Mouse (Mus musculus) large intestine, adult 2 months (tissue): ENCODE measurements at regions not wholly inside any gene's neighbourhood (a gene's known extent, or its start where the extent isn't known, plus 50 kb on each side); places are given as distances from the start of the nearest gene placed in this dataset.
"Not testable (repeated sequence)": the region's sequence is repeated elsewhere in the genome, so short reads cannot be mapped to it uniquely, and the experiment has no call there.

ENCODE experiments used
- DNase-seq: peaks from one replicate; pipeline ENCODE4 v3.0.0-alpha.2; 2012; ENCODE audit warnings: low read depth, low spot score
- WGBS: fragments of 180-500 bp; shearing (Covaris S2); methylation state at CpG from one replicate; pipeline ENCODE4 v1.1.7; 2018; 5-methylcytosine and 5-hydroxymethylcytosine counted together

- WGBS: 16% methylated on average over 2 of the region's 2 CpGs
- no peak for DNase-seq
Observed at GRCm38 (mm10) chr14:104410730-104411129, 57.1 kb downstream of the Pou4f1 start.

- DNase-seq: no peak
- WGBS: 45% methylated on average over 6 of the region's 6 CpGs
Observed at GRCm38 (mm10) chr14:104410292-104410691, 57.5 kb downstream of the Pou4f1 start.

- no peak for DNase-seq
- WGBS: 77% methylated on average over 3 of the region's 3 CpGs
Observed at GRCm38 (mm10) chr14:104406062-104406461, 61.7 kb downstream of the Pou4f1 start.

GRCm38 (mm10) chr14:104389297-104390071, 78.3 kb downstream of the Pou4f1 start:
- 80% methylated on average over 8 of the region's 8 CpGs for WGBS
- no peak for DNase-seq

GRCm38 (mm10) chr14:104388879-104389278, 78.9 kb downstream of the Pou4f1 start:
- WGBS: 62% methylated on average over 2 of the region's 2 CpGs
- DNase-seq: no peak

- 74% methylated on average over 5 of the region's 5 CpGs for WGBS
- no peak for DNase-seq
Observed at GRCm38 (mm10) chr14:104380986-104381385, 86.8 kb downstream of the Pou4f1 start.

GRCm38 (mm10) chr14:104372776-104373175, 95.0 kb downstream of the Pou4f1 start:
- no peak for DNase-seq
- 44% methylated on average over 7 of the region's 7 CpGs for WGBS

GRCm38 (mm10) chr14:104356636-104357035, 111.2 kb downstream of the Pou4f1 start:
- WGBS: 76% methylated on average over 1 of the region's 1 CpGs
- DNase-seq: no peak

GRCm38 (mm10) chr14:104336783-104337182, 131.0 kb downstream of the Pou4f1 start:
- not testable (repeated sequence) for DNase-seq
- WGBS: 90% methylated on average over 15 of the region's 15 CpGs

- 64% methylated on average over 10 of the region's 10 CpGs for WGBS
- DNase-seq: no peak
Observed at GRCm38 (mm10) chr14:104326089-104326488, 141.7 kb downstream of the Pou4f1 start.

- 80% methylated on average over 5 of the region's 5 CpGs for WGBS
- DNase-seq: no peak
Observed at GRCm38 (mm10) chr14:104300141-104300540, 167.7 kb downstream of the Pou4f1 start.

- no peak for DNase-seq
- 25% methylated on average over 4 of the region's 4 CpGs for WGBS
Observed at GRCm38 (mm10) chr14:104298312-104298711, 169.5 kb downstream of the Pou4f1 start.

GRCm38 (mm10) chr14:104297316-104298311, 170.2 kb downstream of the Pou4f1 start:
- no peak for DNase-seq
- 47% methylated on average over 15 of the region's 15 CpGs for WGBS

GRCm38 (mm10) chr14:104293814-104294213, 174.0 kb downstream of the Pou4f1 start:
- WGBS: 42% methylated on average over 4 of the region's 4 CpGs
- DNase-seq: no peak

- DNase-seq: no peak
- 97% methylated on average over 2 of the region's 2 CpGs for WGBS
Observed at GRCm38 (mm10) chr14:104293147-104293546, 174.7 kb downstream of the Pou4f1 start.

- DNase-seq: no peak
- 87% methylated on average over 6 of the region's 6 CpGs for WGBS
Observed at GRCm38 (mm10) chr14:104280353-104280752, 187.4 kb downstream of the Pou4f1 start.

- WGBS: 77% methylated on average over 5 of the region's 5 CpGs
- no peak for DNase-seq
Observed at GRCm38 (mm10) chr14:104279890-104280289, 187.9 kb downstream of the Pou4f1 start.

GRCm38 (mm10) chr14:104274752-104275151, 193.0 kb downstream of the Pou4f1 start:
- WGBS: 65% methylated on average over 4 of the region's 4 CpGs
- no peak for DNase-seq

- no peak for DNase-seq
- 71% methylated on average over 6 of the region's 6 CpGs for WGBS
Observed at GRCm38 (mm10) chr14:104264919-104265764, 202.7 kb downstream of the Pou4f1 start.

GRCm38 (mm10) chr14:104216965-104217364, 250.8 kb downstream of the Pou4f1 start:
- 77% methylated on average over 5 of the region's 5 CpGs for WGBS
- DNase-seq: no peak
